Mouse (Mus musculus): ENCODE measurements around the gene Usp3. TPM values are rescaled to one million over a fixed set of nuclear protein-coding genes. Genes with fewer than 3 reads are reported as not detected.
A peak's percentile ranks its signal among the peaks of the same experiment; 100 is the strongest.

Usp3 gene
- polyA plus RNA-seq, 1 experiment from 2014 or later, result 75.5 TPM

GRCm38 (mm10) chr9:66560728-66561127, 32.2 kb downstream of the Usp3 start:
- ATAC-seq, result no peak
- Histone ChIP-seq H3K9ac (ENCODE audit: low read depth, low read length) (no peak overlapping the region), H3K4me1 (ENCODE audit: control insufficient read depth, insufficient read depth, low read length) (peaks cover 6% of the 10 kb centered on the region), H3K9me3 (ENCODE audit: control insufficient read depth, low read length) (no peaks in the 10 kb centered on the region), H3K27ac (ENCODE audit: low read length) (no peak overlapping the region), H3K4me3 (ENCODE audit: low read length) (no peak overlapping the region), H3K4me2 (ENCODE audit: low read depth, low read length) (no peak overlapping the region), H3K27me3 (replicated peaks; ENCODE audit: control insufficient read depth, insufficient read depth, low read length) (no peaks in the 10 kb centered on the region), H3K36me3 (ENCODE audit: control insufficient read depth, insufficient read depth, low read length) (no peaks in the 10 kb centered on the region)
- WGBS, result 49% methylated on average over 1 of the region's 1 CpGs

- H3K27me3 ChIP-seq (replicated peaks; ENCODE audit: control insufficient read depth, insufficient read depth, low read length), result no peaks in the 10 kb centered on the region
- H3K27ac ChIP-seq (ENCODE audit: low read length), result no peak overlapping the region
- no peaks in the 10 kb centered on the region for H3K36me3 ChIP-seq (ENCODE audit: control insufficient read depth, insufficient read depth, low read length)
- H3K9me3 ChIP-seq (ENCODE audit: control insufficient read depth, low read length), result no peaks in the 10 kb centered on the region
- no peak overlapping the region for H3K4me2 ChIP-seq (ENCODE audit: low read depth, low read length)
- peak; percentile 65 for ATAC-seq
- H3K4me3 ChIP-seq (ENCODE audit: low read length), result no peak overlapping the region
- no peak overlapping the region for H3K9ac ChIP-seq (ENCODE audit: low read depth, low read length)
- peaks cover 6% of the 10 kb centered on the region for H3K4me1 ChIP-seq (ENCODE audit: control insufficient read depth, insufficient read depth, low read length)
- 9% methylated on average over 2 of the region's 2 CpGs for WGBS
Measured at GRCm38 (mm10) chr9:66560295-66560694, 32.6 kb downstream of the Usp3 start.

- WGBS, result 93% methylated on average over 4 of the region's 4 CpGs
Measured at GRCm38 (mm10) chr9:66558971-66559370, 34.0 kb downstream of the Usp3 start.

GRCm38 (mm10) chr9:66542785-66543184, 50.2 kb downstream of the Usp3 start:
- no peak overlapping the region for H3K27ac ChIP-seq (ENCODE audit: low read length)
- ATAC-seq, result no peak
- no peak overlapping the region for H3K4me2 ChIP-seq (ENCODE audit: low read depth, low read length)
- H3K36me3 ChIP-seq (ENCODE audit: control insufficient read depth, insufficient read depth, low read length), result peaks cover 9% of the 10 kb centered on the region; the same call in 1 of the 2 replicates
- H3K4me3 ChIP-seq (ENCODE audit: low read length), result no peak overlapping the region
- no peaks in the 10 kb centered on the region for H3K27me3 ChIP-seq (replicated peaks; ENCODE audit: control insufficient read depth, insufficient read depth, low read length)
- 83% methylated on average over 4 of the region's 4 CpGs for WGBS
- H3K4me1 ChIP-seq (ENCODE audit: control insufficient read depth, insufficient read depth, low read length), result no peaks in the 10 kb centered on the region
- H3K9ac ChIP-seq (ENCODE audit: low read depth, low read length), result no peak overlapping the region
- H3K9me3 ChIP-seq (ENCODE audit: control insufficient read depth, low read length), result no peaks in the 10 kb centered on the region

More at GRCm38 (mm10) chr9:66558971-66559370, 34.0 kb downstream of the Usp3 start:
- Histone ChIP-seq H3K9ac (ENCODE audit: low read depth, low read length) (no peak overlapping the region), H3K36me3 (ENCODE audit: control insufficient read depth, insufficient read depth, low read length) (no peaks in the 10 kb centered on the region), H3K27me3 (replicated peaks; ENCODE audit: control insufficient read depth, insufficient read depth, low read length) (no peaks in the 10 kb centered on the region), H3K27ac (ENCODE audit: low read length) (peak overlapping the region; percentile 20), H3K4me1 (ENCODE audit: control insufficient read depth, insufficient read depth, low read length) (peaks cover 6% of the 10 kb centered on the region), H3K4me3 (ENCODE audit: low read length) (no peak overlapping the region), H3K4me2 (ENCODE audit: low read depth, low read length) (no peak overlapping the region), H3K9me3 (ENCODE audit: control insufficient read depth, low read length) (no peaks in the 10 kb centered on the region)
- 0 out of 2 replicates have a peak, but pooled peaks have one; percentile 26 for ATAC-seq

- Histone ChIP-seq H3K27ac (ENCODE audit: low read length) (no peak overlapping the region), H3K4me3 (ENCODE audit: low read length) (no peak overlapping the region), H3K4me1 (ENCODE audit: control insufficient read depth, insufficient read depth, low read length) (no peaks in the 10 kb centered on the region), H3K9me3 (ENCODE audit: control insufficient read depth, low read length) (no peaks in the 10 kb centered on the region), H3K4me2 (ENCODE audit: low read depth, low read length) (no peak overlapping the region), H3K36me3 (ENCODE audit: control insufficient read depth, insufficient read depth, low read length) (peaks cover 17% of the 10 kb centered on the region), H3K9ac (ENCODE audit: low read depth, low read length) (no peak overlapping the region), H3K27me3 (replicated peaks; ENCODE audit: control insufficient read depth, insufficient read depth, low read length) (no peaks in the 10 kb centered on the region)
- ATAC-seq, result peak; percentile 56; the same call in 1 of the 2 replicates
- 94% methylated on average over 3 of the region's 3 CpGs for WGBS
Measured at GRCm38 (mm10) chr9:66521595-66521994, 71.3 kb downstream of the Usp3 start.

DNA sequence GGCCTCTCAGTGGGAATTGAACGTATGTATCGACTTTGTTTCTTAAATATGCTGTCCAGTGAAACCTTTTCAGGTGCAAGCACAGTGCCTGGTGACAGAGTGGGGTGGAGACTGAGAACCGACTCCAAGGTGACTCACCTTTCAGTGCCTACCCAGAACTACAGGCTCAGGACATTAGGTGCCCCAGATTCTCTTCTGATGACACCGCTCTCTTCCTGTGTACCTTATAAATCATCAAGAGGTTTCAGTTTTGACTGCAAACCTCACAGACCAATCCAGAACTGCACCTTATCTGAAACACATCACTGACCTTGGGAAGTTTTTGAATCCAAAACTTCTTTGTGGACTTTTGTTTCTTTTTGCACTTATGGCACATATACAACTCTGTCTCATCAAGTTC, 72.6 kb downstream of the Usp3 start:
- Histone ChIP-seq H3K4me3 (ENCODE audit: low read length) (no peak overlapping the region), H3K27me3 (replicated peaks; ENCODE audit: control insufficient read depth, insufficient read depth, low read length) (no peaks in the 10 kb centered on the region), H3K4me1 (ENCODE audit: control insufficient read depth, insufficient read depth, low read length) (no peaks in the 10 kb centered on the region), H3K27ac (ENCODE audit: low read length) (no peak overlapping the region), H3K9me3 (ENCODE audit: control insufficient read depth, low read length) (no peaks in the 10 kb centered on the region), H3K36me3 (ENCODE audit: control insufficient read depth, insufficient read depth, low read length) (peaks cover 18% of the 10 kb centered on the region), H3K9ac (ENCODE audit: low read depth, low read length) (no peak overlapping the region), H3K4me2 (ENCODE audit: low read depth, low read length) (no peak overlapping the region)
- 95% methylated on average over 4 of the region's 4 CpGs for WGBS
- ATAC-seq, result no peak

DNA sequence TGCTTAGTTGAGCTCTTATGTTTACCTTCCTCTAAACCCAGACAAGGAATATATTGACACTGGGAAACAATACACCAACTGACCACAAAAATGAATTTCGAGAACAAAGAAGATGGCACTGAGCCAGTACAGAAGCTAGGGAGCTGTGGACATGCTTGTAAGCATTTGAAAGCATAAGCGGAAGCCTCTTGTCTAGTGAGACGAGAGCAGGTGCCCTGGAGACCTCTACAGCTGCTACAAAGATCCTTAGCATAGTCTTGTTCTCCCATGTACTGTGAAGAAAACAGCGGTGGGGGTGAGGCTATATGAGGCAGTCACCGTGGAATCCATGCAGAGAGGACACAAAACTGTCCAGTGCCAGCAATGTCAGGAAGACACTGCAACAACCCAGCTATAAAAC, 74.0 kb downstream of the Usp3 start:
- no peak for ATAC-seq
- no peak overlapping the region for H3K27ac ChIP-seq (ENCODE audit: low read length)
- peaks cover 9% of the 10 kb centered on the region for H3K4me1 ChIP-seq (ENCODE audit: control insufficient read depth, insufficient read depth, low read length)
- H3K4me3 ChIP-seq (ENCODE audit: low read length), result no peak overlapping the region
- H3K9ac ChIP-seq (ENCODE audit: low read depth, low read length), result no peak overlapping the region
- H3K36me3 ChIP-seq (ENCODE audit: control insufficient read depth, insufficient read depth, low read length), result peaks cover 18% of the 10 kb centered on the region
- 70% methylated on average over 5 of the region's 5 CpGs for WGBS
- no peaks in the 10 kb centered on the region for H3K27me3 ChIP-seq (replicated peaks; ENCODE audit: control insufficient read depth, insufficient read depth, low read length)
- H3K4me2 ChIP-seq (ENCODE audit: low read depth, low read length), result no peak overlapping the region
- no peaks in the 10 kb centered on the region for H3K9me3 ChIP-seq (ENCODE audit: control insufficient read depth, low read length)

DNA sequence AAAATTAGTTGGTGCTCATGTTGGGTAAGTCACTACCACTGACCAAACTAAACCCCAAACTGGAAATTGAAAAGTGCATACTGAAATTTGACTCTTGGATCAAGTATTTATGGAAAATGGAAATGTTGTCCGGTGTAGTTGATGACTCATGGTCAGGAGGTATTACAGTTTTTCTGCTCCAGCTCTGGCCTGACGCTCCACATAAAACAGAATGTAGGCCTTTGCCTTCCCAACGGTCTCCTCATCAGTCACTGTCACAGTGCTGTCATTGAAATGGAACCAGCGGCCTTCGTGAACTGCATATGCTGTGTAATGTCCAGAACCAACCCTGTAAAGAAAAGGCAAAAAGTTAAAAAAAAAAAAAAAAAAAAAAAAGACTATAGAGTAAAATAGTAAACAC, 74.7 kb downstream of the Usp3 start:
- H3K36me3 ChIP-seq (ENCODE audit: control insufficient read depth, insufficient read depth, low read length), result peaks cover 18% of the 10 kb centered on the region
- 86% methylated on average over 5 of the region's 5 CpGs for WGBS

DNA sequence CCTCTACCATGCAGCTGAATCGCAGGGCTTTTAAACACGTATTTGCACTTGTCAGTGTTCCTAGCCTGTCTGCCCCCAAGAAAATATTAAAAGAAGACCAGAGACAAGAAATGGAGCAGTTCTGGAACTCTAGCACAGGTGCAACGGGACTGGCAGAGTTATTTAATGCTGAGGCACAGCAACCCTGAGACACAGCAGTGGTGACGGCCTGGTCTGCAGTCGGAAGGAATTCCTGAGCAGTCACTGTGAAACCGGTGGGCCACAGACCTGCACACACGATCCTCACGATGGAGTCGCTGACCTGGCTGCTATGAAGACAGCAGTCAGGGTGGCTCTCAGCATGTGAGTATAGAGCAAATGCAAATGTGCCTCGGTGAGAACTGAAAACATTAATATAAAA, 75.2 kb downstream of the Usp3 start:
- peaks cover 18% of the 10 kb centered on the region for H3K36me3 ChIP-seq (ENCODE audit: control insufficient read depth, insufficient read depth, low read length)

More for the DNA sequence above, 74.7 kb downstream of the Usp3 start:
- no peak for ATAC-seq
- H3K4me2 ChIP-seq (ENCODE audit: low read depth, low read length), result no peak overlapping the region
- no peak overlapping the region for H3K27ac ChIP-seq (ENCODE audit: low read length)
- H3K27me3 ChIP-seq (replicated peaks; ENCODE audit: control insufficient read depth, insufficient read depth, low read length), result no peaks in the 10 kb centered on the region
- no peak overlapping the region for H3K4me3 ChIP-seq (ENCODE audit: low read length)
- H3K9ac ChIP-seq (ENCODE audit: low read depth, low read length), result no peak overlapping the region
- no peaks in the 10 kb centered on the region for H3K9me3 ChIP-seq (ENCODE audit: control insufficient read depth, low read length)
- peaks cover 16% of the 10 kb centered on the region for H3K4me1 ChIP-seq (ENCODE audit: control insufficient read depth, insufficient read depth, low read length)

DNA sequence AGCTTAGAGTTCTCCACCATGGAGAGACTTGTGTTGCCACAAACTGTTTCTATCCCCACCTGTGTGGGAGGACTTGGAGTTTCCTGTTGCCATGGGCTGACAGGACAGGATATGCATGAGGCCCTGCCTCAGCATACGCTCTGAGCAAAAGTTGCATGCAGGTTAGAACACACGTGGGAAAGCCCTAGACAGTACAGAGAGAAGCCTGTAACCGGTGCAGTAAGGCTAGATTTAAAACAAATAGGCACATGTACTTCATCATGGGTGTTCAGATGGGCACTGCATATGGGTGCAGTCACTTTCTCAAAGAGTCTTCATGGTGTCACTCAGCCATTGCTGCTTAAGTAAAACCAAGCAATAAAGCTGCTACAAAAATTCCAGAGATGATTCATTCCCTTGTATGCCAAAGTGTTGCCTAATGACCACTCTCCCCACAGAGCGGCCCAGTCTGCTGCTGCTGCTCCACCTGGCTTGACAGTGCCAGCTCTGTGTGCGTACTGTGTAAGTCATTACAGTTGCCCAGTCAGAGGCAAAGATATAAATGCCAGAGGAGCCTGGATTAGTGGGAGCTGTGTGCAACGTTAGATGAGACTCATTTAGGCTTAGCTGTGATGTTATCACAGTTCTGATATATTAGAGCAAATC, 76.5 kb downstream of the Usp3 start:
- 79% methylated on average over 6 of the region's 6 CpGs for WGBS
- Histone ChIP-seq H3K9me3 (ENCODE audit: control insufficient read depth, low read length) (no peaks in the 10 kb centered on the region), H3K9ac (ENCODE audit: low read depth, low read length) (no peak overlapping the region), H3K4me2 (ENCODE audit: low read depth, low read length) (no peak overlapping the region), H3K4me1 (ENCODE audit: control insufficient read depth, insufficient read depth, low read length) (peaks cover 24% of the 10 kb centered on the region), H3K27me3 (replicated peaks; ENCODE audit: control insufficient read depth, insufficient read depth, low read length) (no peaks in the 10 kb centered on the region), H3K27ac (ENCODE audit: low read length) (no peak overlapping the region), H3K36me3 (ENCODE audit: control insufficient read depth, insufficient read depth, low read length) (peaks cover 16% of the 10 kb centered on the region), H3K4me3 (ENCODE audit: low read length) (no peak overlapping the region)
- no peak for ATAC-seq

More for the DNA sequence above, 75.2 kb downstream of the Usp3 start:
- 92% methylated on average over 10 of the region's 10 CpGs for WGBS
- Histone ChIP-seq H3K9ac (ENCODE audit: low read depth, low read length) (no peak overlapping the region), H3K4me3 (ENCODE audit: low read length) (no peak overlapping the region), H3K4me1 (ENCODE audit: control insufficient read depth, insufficient read depth, low read length) (peaks cover 21% of the 10 kb centered on the region), H3K27me3 (replicated peaks; ENCODE audit: control insufficient read depth, insufficient read depth, low read length) (no peaks in the 10 kb centered on the region), H3K9me3 (ENCODE audit: control insufficient read depth, low read length) (no peaks in the 10 kb centered on the region), H3K27ac (ENCODE audit: low read length) (no peak overlapping the region), H3K4me2 (ENCODE audit: low read depth, low read length) (no peak overlapping the region)
- ATAC-seq, result no peak

Data from intestine, embryonic 16.5 days (tissue).